In genomic region chr8:123033431-123033830, GRCm38 (mm10) we compare ENCODE assay signal across 17 mouse cellular contexts. TPM values are rescaled to one million over a fixed set of nuclear protein-coding genes. Genes with fewer than 3 reads are reported as not detected.
DNase-seq lines count a peak whose midpoint lies in the region; ATAC-seq and TF ChIP-seq lines count a peak whose summit lies in the region.
"Had no signal": no experiment of that assay in that cellular context is flagged by ENCODE, and none has a peak within 500 bp of the region (broad histone marks: within the 10 kb centered on the region; RNA-seq: fewer than 3 reads in every experiment).

No protein-coding gene starts in this region.

- peaks cover 26% of the 10 kb centered on the region for H3K4me1 ChIP-seq in heart, postnatal 0 days (ENCODE audit: control insufficient read depth, insufficient read depth)
- H3K4me1 ChIP-seq in CH12.LX (ENCODE audit: control insufficient read depth in 1 of 2, insufficient read depth in 2 of 2), result peaks cover 28 to 84% of the 10 kb centered on the region in 2 experiments
- peaks cover 34% of the 10 kb centered on the region for H3K4me1 ChIP-seq in brown adipose tissue, adult 24 weeks (ENCODE audit: control insufficient read depth, insufficient read depth, insufficient read length, low read length)
- H3K4me1 ChIP-seq in liver, postnatal 0 days (ENCODE audit: insufficient read depth), result peaks cover 58% of the 10 kb centered on the region
- peaks cover 9% of the 10 kb centered on the region; the same call in 1 of the 2 replicates for H3K4me1 ChIP-seq in midbrain, embryonic 15.5 days

- no peak for TF ChIP-seq EP300 in heart, postnatal 0 days (IDR thresholded peaks at IDR 0.05; ENCODE audit: low read depth)
- no peak for TF ChIP-seq EP300 in CH12.LX (IDR thresholded peaks at IDR 0.05; ENCODE audit: low read length)
- TF ChIP-seq EP300 in liver, postnatal 0 days (IDR thresholded peaks at IDR 0.05; ENCODE audit: low read depth), result no peak

- peaks cover 97% of the 10 kb centered on the region for H3K79me2 ChIP-seq in CH12.LX (replicated peaks; ENCODE audit: control insufficient read depth, extremely low read depth, insufficient read depth, poor library complexity, severe bottlenecking)

- TF ChIP-seq CTCF in heart, postnatal 0 days (IDR thresholded peaks at IDR 0.05; ENCODE audit: low read depth), result no peak
- no peak for TF ChIP-seq CTCF in CH12.LX (conservative IDR thresholded peaks at IDR 0.05 in 1 of 2, IDR thresholded peaks at IDR 0.05 in 1 of 2; ENCODE audit: low read depth in 2 of 2, low read length in 2 of 2)
- no peak for TF ChIP-seq CTCF in liver, postnatal 0 days (IDR thresholded peaks at IDR 0.05; ENCODE audit: low read depth)

- no peak for ATAC-seq in heart, postnatal 0 days (ENCODE audit: insufficient read depth, low read depth)
- no peak for ATAC-seq in liver, postnatal 0 days
- ATAC-seq in midbrain, embryonic 15.5 days (replicated peaks), result no peak

- no peak overlapping the region for H3K4me2 ChIP-seq in heart, postnatal 0 days (ENCODE audit: low read depth, low read length)
- peak overlapping the region; percentile 41 for H3K4me2 ChIP-seq in CH12.LX (ENCODE audit: insufficient read depth, low read depth, poor library complexity, severe bottlenecking)
- H3K4me2 ChIP-seq in liver, postnatal 0 days (ENCODE audit: low read depth, low read length), result peak overlapping the region; percentile 30; the same call in 1 of the 2 replicates
- H3K4me2 ChIP-seq in midbrain, embryonic 15.5 days, result no peak overlapping the region
- H3K4me2 ChIP-seq: forebrain, embryonic 12.5 days; neural tube, embryonic 15.5 days had no signal

- H3K9ac ChIP-seq in heart, postnatal 0 days (replicated peaks; ENCODE audit: low read depth, low read length), result no peak overlapping the region
- H3K9ac ChIP-seq in CH12.LX (ENCODE audit: insufficient read depth, low read depth), result peak overlapping the region; percentile 42; the same call in 1 of the 2 replicates
- no peak overlapping the region for H3K9ac ChIP-seq in liver, postnatal 0 days (replicated peaks)
- H3K9ac ChIP-seq in midbrain, embryonic 15.5 days, result no peak overlapping the region
- H3K9ac ChIP-seq: forebrain, embryonic 12.5 days; neural tube, embryonic 15.5 days had no signal

- dilution Hi-C loops in CH12.LX (cut with MboI; ENCODE audit: extremely low pct_ligation_motif_present, extremely low pct_unique_long_range_greater_than_20kb, low sequenced_read_pairs), result no loop called here

- H3K36me3 ChIP-seq in heart, postnatal 0 days (replicated peaks; ENCODE audit: control insufficient read depth, insufficient read depth, low read length), result no peaks in the 10 kb centered on the region
- peaks cover 0 to 42% of the 10 kb centered on the region in 2 experiments for H3K36me3 ChIP-seq in CH12.LX (replicated peaks in 1 of 2; ENCODE audit: control insufficient read depth in 1 of 2, insufficient read depth in 1 of 2, low read length in 1 of 2)
- H3K36me3 ChIP-seq in liver, postnatal 0 days (replicated peaks; ENCODE audit: insufficient read depth, low read length), result no peaks in the 10 kb centered on the region
- no peaks in the 10 kb centered on the region for H3K36me3 ChIP-seq in midbrain, embryonic 15.5 days (replicated peaks)
- H3K36me3 ChIP-seq: forebrain, embryonic 12.5 days; neural tube, embryonic 15.5 days had no signal

- H3K27me3 ChIP-seq in heart, postnatal 0 days (ENCODE audit: control insufficient read depth, insufficient read depth, low read length), result no peaks in the 10 kb centered on the region
- H3K27me3 ChIP-seq in CH12.LX (replicated peaks), result no peaks in the 10 kb centered on the region
- H3K27me3 ChIP-seq in liver, postnatal 0 days (ENCODE audit: insufficient read depth, low read length), result no peaks in the 10 kb centered on the region
- H3K27me3 ChIP-seq in midbrain, embryonic 15.5 days (replicated peaks), result no peaks in the 10 kb centered on the region
- H3K27me3 ChIP-seq: forebrain, embryonic 12.5 days; neural tube, embryonic 15.5 days had no signal

- no peak for DNase-seq in heart, postnatal 0 days (ENCODE audit: low spot score)
- DNase-seq in heart, adult 8-10 months (ENCODE audit: low spot score), result no peak
- DNase-seq in CH12.LX (ENCODE audit: extremely low read depth), result no peak
- DNase-seq in liver, postnatal 0 days, result no peak
- DNase-seq in left cerebral cortex, adult 8-10 months (ENCODE audit: low spot score in 2 of 2), result no peak
- no peak for DNase-seq in lung, adult 18-20 months
- DNase-seq: adrenal gland, adult 8-10 months; cerebellum, adult 9-10 months; heart, adult 2 months; kidney, postnatal 10 days; layer of hippocampus, adult 9-11 months had no signal

- H3K27ac ChIP-seq in heart, postnatal 0 days (ENCODE audit: low read depth), result peak overlapping the region; percentile 65; the same call in 1 of the 2 replicates
- no peak overlapping the region for H3K27ac ChIP-seq in CH12.LX (ENCODE audit: insufficient read depth, low read depth)
- H3K27ac ChIP-seq in brown adipose tissue, adult 24 weeks (replicated peaks; ENCODE audit: low read depth, low read length), result peak overlapping the region; percentile 58; the same call in 1 of the 2 replicates
- peak overlapping the region; percentile 85 for H3K27ac ChIP-seq in liver, postnatal 0 days (ENCODE audit: low read depth)
- H3K27ac ChIP-seq in midbrain, embryonic 15.5 days, result no peak overlapping the region
- H3K27ac ChIP-seq: forebrain, embryonic 12.5 days; heart, adult 2 months; hindbrain, embryonic 10.5 days; midbrain, embryonic 10.5 days; neural tube, embryonic 15.5 days had no signal

- in situ Hi-C loops in CH12.LX (cut with MboI; ENCODE audit: low pct_ligation_motif_present, low pct_unique_long_range_greater_than_20kb, low sequenced_read_pairs), result no loop called here

- no peak for TF ChIP-seq POLR2A in CH12.LX (IDR thresholded peaks at IDR 0.05; ENCODE audit: low read depth, low read length)

- TF ChIP-seq RAD21 in CH12.LX (IDR thresholded peaks at IDR 0.05; ENCODE audit: low read depth, low read length), result no peak

- H3K9me3 ChIP-seq in heart, postnatal 0 days (replicated peaks; ENCODE audit: control insufficient read depth, low read length), result no peaks in the 10 kb centered on the region
- H3K9me3 ChIP-seq in CH12.LX (replicated peaks; ENCODE audit: low read length), result no peaks in the 10 kb centered on the region
- H3K9me3 ChIP-seq in liver, postnatal 0 days (ENCODE audit: low read length), result no peaks in the 10 kb centered on the region
- no peaks in the 10 kb centered on the region for H3K9me3 ChIP-seq in midbrain, embryonic 15.5 days
- H3K9me3 ChIP-seq: forebrain, embryonic 12.5 days; hindbrain, embryonic 10.5 days; midbrain, embryonic 10.5 days; neural tube, embryonic 15.5 days had no signal

- no peak overlapping the region for H3K4me3 ChIP-seq in heart, postnatal 0 days (ENCODE audit: low read depth, low read length)
- H3K4me3 ChIP-seq in CH12.LX (replicated peaks in 1 of 3; ENCODE audit: low read depth in 2 of 3, low read length in 2 of 3, poor library complexity in 1 of 3), result no peak overlapping the region
- no peak overlapping the region for H3K4me3 ChIP-seq in brown adipose tissue, adult 24 weeks (ENCODE audit: insufficient read depth, low read depth, low read length)
- H3K4me3 ChIP-seq in liver, postnatal 0 days (ENCODE audit: low read depth, low read length), result no peak overlapping the region
- H3K4me3 ChIP-seq in midbrain, embryonic 15.5 days, result no peak overlapping the region
- H3K4me3 ChIP-seq: forebrain, embryonic 12.5 days; heart, adult 2 months; hindbrain, embryonic 10.5 days; midbrain, embryonic 10.5 days; neural tube, embryonic 15.5 days had no signal

TF ChIP-seq in CH12.LX, 34 proteins besides CTCF, POLR2A, EP300 and RAD21:
- no peak for TF ChIP-seq MAX (IDR thresholded peaks at IDR 0.05; ENCODE audit: low read length)
- no peak for TF ChIP-seq CHD1 (IDR thresholded peaks at IDR 0.05; ENCODE audit: low read depth, low read length)
- TF ChIP-seq SIN3A (IDR thresholded peaks at IDR 0.05; ENCODE audit: low read length), result no peak
- no peak for TF ChIP-seq ZMIZ1 (IDR thresholded peaks at IDR 0.05; ENCODE audit: low read depth, low read length)
- TF ChIP-seq IRF4 (IDR thresholded peaks at IDR 0.05; ENCODE audit: low read depth, low read length), result no peak
- TF ChIP-seq PAX5 (IDR thresholded peaks at IDR 0.05; ENCODE audit: low read length), result no peak
- no peak for TF ChIP-seq BHLHE40 (IDR thresholded peaks at IDR 0.05; ENCODE audit: low read depth, low read length)

RNA-seq across cellular contexts. Expression of gene Ankrd11, which starts 8.6 kb away (rescaled TPM):
- 51.2 and 65.8 TPM in 2 replicates for total RNA-seq in heart, postnatal 0 days (2014; rRNA removed; ENCODE audit: low replicate concordance)
- 21.6 and 24.3 TPM in 2 replicates for polyA plus RNA-seq in heart, postnatal 0 days (2015; fragmentation: Nextera tagmentation; extraction: Ambion mirVana)
- total RNA-seq in heart, adult 8-10 months (2022), result 10 to 100 TPM; 71.5 to 75.9 (median 75.2) TPM
- total RNA-seq in CH12.LX (2012; rRNA removed) (51.1 and 60.7 TPM in 2 replicates), CH12.LX (2014; rRNA removed) (37.4 and 37.7 TPM in 2 replicates)
- 74.1 and 74.9 TPM in 2 replicates for polyA plus RNA-seq in CH12.LX (2012; ENCODE audit: insufficient read length, low read depth)
- 33.3 and 37.9 TPM in 2 replicates for polyA plus RNA-seq in brown adipose tissue, adult 24 weeks (2012; ENCODE audit: insufficient read depth, insufficient read length, missing spikeins)
- polyA plus RNA-seq in liver, postnatal 0 days (2015; fragmentation: Nextera tagmentation; extraction: Ambion mirVana), result 21.2 and 21.9 TPM in 2 replicates
- total RNA-seq in left cerebral cortex, adult 8-10 months (2022), result 100 to 1,000 TPM; 146 to 152 (median 151) TPM
- polyA plus RNA-seq in midbrain, embryonic 15.5 days (2015; fragmentation: Nextera tagmentation; extraction: Ambion mirVana), result 69.4 and 71.7 TPM in 2 replicates

RNA-seq across cellular contexts. Expression of gene Spg7, which starts 29.3 kb away (rescaled TPM):
- total RNA-seq in heart, postnatal 0 days (2014; rRNA removed; ENCODE audit: low replicate concordance), result 72.8 and 83.1 TPM in 2 replicates
- 63.3 and 65.1 TPM in 2 replicates for polyA plus RNA-seq in heart, postnatal 0 days (2015; fragmentation: Nextera tagmentation; extraction: Ambion mirVana)
- total RNA-seq in heart, adult 8-10 months (2022), result 10 to 100 TPM; 86.9 to 99.5 (median 95.3) TPM
- total RNA-seq in CH12.LX (2012; rRNA removed) (32.8 and 35.2 TPM in 2 replicates), CH12.LX (2014; rRNA removed) (20.8 and 21.2 TPM in 2 replicates)
- 26.1 and 35.8 TPM in 2 replicates for polyA plus RNA-seq in CH12.LX (2012; ENCODE audit: insufficient read length, low read depth)
- 154 and 173 TPM in 2 replicates for polyA plus RNA-seq in brown adipose tissue, adult 24 weeks (2012; ENCODE audit: insufficient read depth, insufficient read length, missing spikeins)
- 16.9 and 18.3 TPM in 2 replicates for polyA plus RNA-seq in liver, postnatal 0 days (2015; fragmentation: Nextera tagmentation; extraction: Ambion mirVana)
- 10 to 100 TPM; 54.2 to 66.2 (median 63.3) TPM for total RNA-seq in left cerebral cortex, adult 8-10 months (2022)
- polyA plus RNA-seq in midbrain, embryonic 15.5 days (2015; fragmentation: Nextera tagmentation; extraction: Ambion mirVana), result 48.7 and 49.0 TPM in 2 replicates

Comparison
In these comparisons a context has a peak if more than half of its experiments do, and no peak if none do; other contexts are left out.
1. H3K27ac ChIP-seq: peak in heart, postnatal 0 days (single experiment), brown adipose tissue, adult 24 weeks (single experiment) and liver, postnatal 0 days (single experiment); none in CH12.LX (single experiment) and midbrain, embryonic 15.5 days (single experiment).
2. H3K4me2 ChIP-seq: peak in CH12.LX (single experiment) and liver, postnatal 0 days (single experiment); none in heart, postnatal 0 days (single experiment) and midbrain, embryonic 15.5 days (single experiment).